Mouse (Mus musculus) small intestine, adult 2 months (tissue): Measurements from ENCODE around the gene Exd2.

Experiments used
- CTCF ChIP-seq: fragments of 200-500 bp; IDR thresholded peaks from 2 replicates; pipeline ENCODE4 v1.5.1; 2012; ENCODE audit warnings: low read depth, mild to moderate bottlenecking, control low read depth, inconsistent platforms, low read length, moderate library complexity, mixed read lengths; ENCODE audit not compliant: insufficient replicate concordance, insufficient read length; ENCODE audit errors: extremely low read depth
- POLR2A ChIP-seq: fragments of 200-500 bp; IDR thresholded peaks from 2 replicates; pipeline ENCODE4 v1.6.1; 2012; ENCODE audit warnings: low read depth, mild to moderate bottlenecking, control low read depth, inconsistent platforms, low read length, moderate library complexity

GRCm38 (mm10) chr12:80434601-80434960, 28.3 kb upstream of the Exd2 start:
- TF ChIP-seq POLR2A, result no peak
- no peak for TF ChIP-seq CTCF
